Mouse (Mus musculus): ENCODE measurements around the gene Vcan. TPM values are rescaled to one million over a fixed set of nuclear protein-coding genes. Genes with fewer than 3 reads are reported as not detected.

The Vcan gene
- 95.2 and 117 TPM in 2 replicates for polyA plus RNA-seq (2012; rRNA removed)

DNA sequence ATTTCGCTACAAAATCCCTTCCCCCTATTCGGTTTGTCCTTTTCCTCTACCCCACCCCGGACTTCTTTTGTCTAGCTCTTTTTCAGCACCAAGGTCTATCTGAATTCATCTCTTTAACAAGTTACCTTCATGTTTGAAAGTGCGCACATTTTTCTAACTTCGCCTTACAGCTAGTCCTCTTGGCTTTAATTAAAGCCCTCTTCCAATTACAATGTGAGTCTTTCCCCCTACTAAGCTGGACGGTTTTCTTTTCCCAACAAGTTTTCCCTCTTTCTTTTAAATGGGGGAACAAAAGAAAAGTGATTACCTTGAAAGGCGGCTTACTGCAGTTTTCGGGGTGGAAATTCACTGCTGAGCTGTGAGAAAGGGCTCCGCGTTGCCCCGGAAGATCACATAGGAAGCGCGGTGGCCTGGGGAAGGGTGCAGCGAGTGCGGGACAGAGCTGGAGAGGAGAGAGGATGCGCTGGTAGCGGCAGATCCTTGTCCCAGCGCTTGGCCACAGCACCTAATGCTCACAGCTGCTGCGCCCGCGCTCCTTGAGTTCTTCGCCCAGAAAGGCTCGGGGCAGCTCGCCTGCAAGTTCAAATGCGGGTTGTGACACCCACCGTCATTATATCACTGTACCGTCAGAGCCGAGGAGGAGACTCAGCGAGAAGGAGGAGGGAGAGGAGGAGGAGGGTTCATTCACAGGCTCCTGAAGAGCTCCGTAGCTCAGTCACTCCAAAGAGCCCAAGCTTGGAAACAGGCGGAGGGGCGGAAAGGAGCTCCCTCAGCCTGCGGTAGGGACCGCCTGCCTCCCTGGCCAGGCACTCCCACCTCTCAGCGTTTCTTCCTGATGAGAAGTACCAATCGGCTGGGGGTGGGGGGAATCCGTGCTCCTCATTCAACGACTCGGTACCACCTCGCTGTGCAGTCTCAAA, at the start of gene Vcan:
Gene Vcan, minus strand, starts transcription at position 744 of the 920 bp plus-strand sequence.

Other genes starting within 250 kb of the Vcan start
- gene Hapln1, start 202.7 kb downstream of the Vcan start, polyA plus RNA-seq (2012; rRNA removed): 2.1 and 32.1 TPM in 2 replicates

Measured in central nervous system, embryonic 14 days (tissue).